Mouse (Mus musculus) layer of hippocampus, postnatal 10 days (tissue): ENCODE data around the gene Nbeal2. TPM values are rescaled to one million over a fixed set of nuclear protein-coding genes. Genes with fewer than 3 reads are reported as not detected.

Experiments used
- DNase-seq, 2 experiments: peaks; one replicate each; pipeline ENCODE4 v3.0.0; 2021; ENCODE audit warnings: low spot score in 2 of 2
- total RNA-seq, 2 experiments: library from RNA; stranded (reverse); gene quantifications; 2 replicates each; pipeline ENCODE4 v1.2.3; 2021

Gene Nbeal2
- total RNA-seq, 2 experiments from 2014 or later: 9.1 to 9.8 TPM

DNA sequence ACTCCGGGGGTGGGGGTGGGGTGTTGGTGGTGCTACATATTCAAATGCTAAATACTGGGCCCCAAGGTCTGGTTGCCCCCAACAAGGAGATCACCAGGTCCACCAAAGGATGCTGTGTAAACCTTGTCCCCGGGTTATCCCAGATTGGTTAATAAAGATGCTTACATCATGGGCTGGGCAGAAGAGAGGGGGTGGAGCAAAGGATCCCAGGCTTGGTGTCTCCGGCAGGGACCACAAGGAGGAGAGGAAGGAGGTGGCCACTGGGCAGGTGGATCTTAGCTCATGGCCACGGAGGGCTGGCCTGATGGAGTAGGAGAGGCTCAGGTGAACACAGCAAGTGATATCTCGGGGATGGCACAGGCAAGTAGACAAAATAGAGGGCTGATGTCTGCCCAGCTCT is 24.9 kb upstream of the Nbeal2 start:
- DNase-seq: no peak

GRCm38 (mm10) chr9:110676492-110676911 is 22.5 kb upstream of the Nbeal2 start:
- no peak for DNase-seq

DNA sequence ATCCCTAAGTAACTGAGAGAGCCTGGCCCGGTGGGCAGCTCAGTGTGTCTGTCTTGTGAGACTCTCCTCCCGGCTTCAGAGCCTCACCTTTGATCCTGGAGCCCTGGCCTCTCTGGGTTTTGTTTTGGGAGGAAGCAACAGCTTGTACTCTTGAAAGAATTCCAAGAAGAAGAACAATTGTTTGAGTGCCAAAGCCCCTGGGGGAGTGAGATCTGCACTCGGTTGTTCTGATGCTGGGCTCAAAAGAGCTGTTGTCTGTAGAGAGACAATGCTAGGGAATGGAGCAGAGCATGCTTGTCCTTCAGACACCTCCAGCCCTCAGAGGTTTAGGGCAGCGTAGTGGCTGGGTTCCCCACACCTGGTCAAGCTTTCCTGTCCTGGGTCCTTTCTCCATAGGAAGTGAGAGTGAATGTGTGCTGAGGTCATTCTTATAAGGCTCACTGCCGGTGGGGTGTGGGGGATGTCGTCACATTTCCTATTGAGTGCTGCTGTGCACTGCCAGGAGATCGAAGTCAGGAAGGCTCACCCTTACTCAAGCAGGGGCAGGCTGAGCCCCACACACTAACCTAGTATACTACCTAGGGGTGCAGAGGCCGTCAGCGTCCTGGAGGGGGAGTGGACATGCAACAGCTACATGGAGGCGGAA is 19.3 kb upstream of the Nbeal2 start:
- DNase-seq: no peak

GRCm38 (mm10) chr9:110672462-110673106 is 18.6 kb upstream of the Nbeal2 start:
- no peak for DNase-seq

DNA sequence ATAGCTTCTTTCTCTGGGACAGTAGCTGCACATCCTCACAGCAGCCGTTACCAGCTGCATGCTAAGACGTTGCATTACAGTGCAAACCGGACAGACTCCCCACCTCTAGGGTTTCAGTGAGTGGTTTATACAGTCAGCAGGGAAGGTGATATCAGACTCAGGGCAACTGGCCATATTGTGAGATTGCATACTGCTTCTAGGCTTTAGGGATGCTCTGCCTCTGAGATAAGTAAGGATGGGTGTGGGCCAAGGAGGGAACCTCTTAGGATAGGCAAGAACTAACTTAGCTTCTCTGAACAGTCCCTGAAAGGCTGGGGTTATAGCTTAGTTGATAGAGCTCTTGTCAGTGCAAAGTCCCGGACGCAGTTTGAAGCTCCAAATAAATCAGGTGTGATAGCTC is 15.8 kb upstream of the Nbeal2 start:
- DNase-seq: no peak

DNA sequence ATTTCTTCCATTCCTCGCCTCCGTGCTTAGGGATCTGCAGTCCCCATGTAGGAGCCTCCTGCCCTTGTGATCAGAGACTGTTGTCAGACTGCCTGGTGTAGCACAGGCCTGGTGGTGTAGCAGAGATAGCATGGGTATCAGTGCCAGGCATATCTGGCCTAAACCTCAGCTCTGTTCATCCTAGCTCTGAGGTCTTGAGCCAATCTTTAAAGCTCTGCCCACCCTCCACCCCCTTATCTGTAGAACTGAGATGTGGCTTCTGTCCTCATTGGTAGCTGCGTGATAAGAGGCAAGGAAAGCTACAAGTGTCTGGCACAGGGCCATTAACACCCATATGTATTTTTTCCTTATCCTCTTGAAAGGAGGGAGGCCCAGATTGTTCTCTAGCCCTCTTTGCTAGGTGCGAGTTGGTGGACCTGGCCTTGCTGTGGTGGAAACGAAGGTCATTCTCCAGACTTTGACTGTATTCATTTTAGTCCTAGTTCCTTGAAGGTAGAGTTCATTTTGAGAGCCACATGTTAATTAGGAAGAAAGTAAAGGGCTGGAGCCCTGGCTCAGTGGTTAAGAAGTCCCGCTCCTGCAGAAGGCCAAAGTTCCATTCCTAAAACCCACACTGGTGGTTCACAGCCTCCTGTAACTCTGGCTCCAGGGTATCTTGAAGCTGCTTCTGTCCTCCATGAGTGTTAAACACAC is 14.8 kb upstream of the Nbeal2 start:
- no peak for DNase-seq

- DNase-seq: no peak
These were observed 13.4 kb upstream of the Nbeal2 start for GRCm38 (mm10) chr9:110667219-110667836.

- no peak for DNase-seq
These were observed 12.4 kb upstream of the Nbeal2 start for GRCm38 (mm10) chr9:110666374-110666773.

- no peak for DNase-seq
These were observed 12.0 kb upstream of the Nbeal2 start for GRCm38 (mm10) chr9:110665912-110666311.

DNA sequence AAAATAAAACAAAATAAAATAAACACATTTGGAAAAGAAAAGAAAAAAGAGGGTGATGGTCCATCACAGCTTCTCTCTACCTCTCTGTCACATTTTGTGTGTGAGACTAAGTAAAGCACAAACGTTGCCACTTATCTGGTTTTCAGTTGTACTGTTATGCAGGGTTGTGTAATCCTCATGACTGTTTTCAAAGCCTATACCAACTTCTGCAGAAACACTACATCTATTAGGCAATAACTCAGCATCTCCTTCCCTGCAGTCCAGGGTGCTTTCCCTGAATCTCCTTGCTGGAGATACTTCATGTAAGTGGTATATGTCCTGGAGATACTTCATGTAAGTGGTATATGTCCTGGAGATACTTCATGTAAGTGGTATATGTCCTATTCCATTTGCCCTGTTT is 8.9 kb upstream of the Nbeal2 start:
- DNase-seq: no peak

DNA sequence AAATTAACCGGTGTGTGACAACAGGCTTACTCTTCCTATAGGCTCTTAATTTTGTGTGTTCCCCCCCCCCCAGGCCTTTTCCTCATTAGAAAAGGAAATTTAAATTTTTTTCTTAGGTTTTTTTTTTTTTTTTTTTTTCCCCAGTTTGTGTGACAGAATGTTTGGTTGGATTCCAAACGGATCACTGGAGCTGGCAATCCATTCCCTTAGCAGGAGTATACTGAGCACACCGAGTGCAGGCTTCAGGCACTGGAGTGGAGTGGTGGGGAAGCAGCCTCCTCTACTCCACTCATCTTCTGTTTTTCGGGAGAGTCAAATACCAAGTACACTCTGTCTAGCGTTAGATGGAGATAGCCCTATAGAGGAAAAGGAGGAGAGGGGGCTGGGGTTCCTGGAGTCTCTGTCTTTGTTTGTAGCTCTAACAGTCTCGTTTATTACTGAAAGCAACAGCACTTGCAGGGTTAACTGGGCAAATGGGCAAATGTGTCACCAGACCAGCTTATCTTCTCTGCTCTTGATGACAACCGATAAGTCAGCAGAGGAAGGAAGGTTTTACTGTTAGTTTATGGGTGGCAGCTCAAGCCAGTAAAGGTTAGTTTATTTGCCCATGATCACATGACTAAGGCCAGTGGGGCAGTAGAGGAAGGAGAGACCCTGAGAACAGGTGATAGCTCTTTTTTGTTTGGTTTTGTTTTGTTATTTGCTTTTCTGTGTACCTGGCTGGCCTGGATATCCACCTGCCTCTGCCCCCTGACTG is 7.1 kb upstream of the Nbeal2 start:
- DNase-seq: no peak

GRCm38 (mm10) chr9:110660208-110660607 is 6.2 kb upstream of the Nbeal2 start:
- no peak for DNase-seq

- DNase-seq: no peak
These were observed 5.6 kb upstream of the Nbeal2 start for GRCm38 (mm10) chr9:110659521-110659920.

- peak in 1 of 2 experiments; percentile 22 for DNase-seq
These were observed 3.6 kb upstream of the Nbeal2 start for GRCm38 (mm10) chr9:110657474-110658078.

GRCm38 (mm10) chr9:110656249-110657221 is 2.6 kb upstream of the Nbeal2 start, which contains the start of gene Ccdc12:
TSS of gene Ccdc12 (plus strand) at chr9:110656503.
- DNase-seq: peak; percentile 95 to 97

DNA sequence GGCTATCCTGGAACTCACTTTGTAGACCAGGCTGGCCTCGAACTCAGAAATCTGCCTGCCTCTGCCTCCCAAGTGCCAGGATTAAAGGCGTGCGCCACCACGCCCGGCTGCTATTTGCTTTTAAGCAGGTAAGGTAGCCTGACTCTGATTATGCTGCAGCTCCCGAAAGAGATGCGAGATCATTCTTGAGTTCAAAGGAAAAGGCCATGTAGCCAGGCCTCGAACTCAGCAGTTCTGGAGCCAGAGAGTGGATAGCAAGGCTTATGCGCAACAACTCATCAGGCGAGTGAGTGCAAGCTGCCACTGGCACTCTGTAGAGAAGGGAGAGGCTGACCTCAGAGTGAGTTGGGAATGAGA is 1.7 kb upstream of the Nbeal2 start:
- DNase-seq: no peak

DNA sequence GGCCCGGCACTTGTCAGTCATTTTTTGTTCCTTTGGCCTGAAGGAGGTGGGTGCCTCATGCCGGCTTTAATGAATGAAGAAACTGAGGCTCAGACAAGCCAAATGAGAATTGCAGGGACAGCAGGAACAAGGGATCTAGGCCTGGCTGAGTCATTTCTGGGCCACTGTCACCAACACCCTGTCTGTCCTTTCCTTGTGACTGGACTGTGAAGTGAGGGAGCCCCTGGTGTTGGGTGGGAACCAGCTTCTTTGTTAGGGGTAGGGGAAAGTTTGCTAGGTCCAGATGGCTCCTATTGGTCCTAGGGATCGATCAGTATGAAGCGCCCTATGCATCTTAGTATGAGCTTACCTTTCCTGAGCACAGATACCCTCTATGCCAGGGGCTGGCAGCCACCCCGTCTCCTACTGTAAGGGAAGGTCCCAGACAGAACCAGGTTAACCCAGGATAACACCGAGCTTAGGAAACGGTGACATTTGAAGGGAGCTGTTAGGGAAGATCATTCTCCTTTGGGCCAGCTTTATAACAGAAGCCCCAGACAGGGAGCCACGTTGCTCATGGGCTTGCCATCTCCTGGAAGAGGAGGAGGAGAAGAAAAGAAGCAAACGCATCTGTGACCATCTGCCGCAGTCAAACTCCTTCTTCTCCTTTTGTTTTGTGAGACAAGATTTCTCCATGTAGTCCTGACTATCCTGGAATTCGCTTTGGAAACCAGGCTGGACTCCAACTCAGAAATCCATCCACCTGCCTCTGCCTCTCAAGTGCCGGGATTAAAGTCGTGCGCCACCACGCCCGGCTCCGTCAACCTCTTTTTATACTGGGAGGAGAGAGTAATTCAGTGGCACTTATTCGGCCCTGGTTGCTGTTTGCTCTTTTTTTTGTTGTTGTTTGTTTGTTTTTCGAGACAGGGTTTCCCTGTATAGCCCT is 1.0 kb upstream of the Nbeal2 start:
- DNase-seq: no peak

DNA sequence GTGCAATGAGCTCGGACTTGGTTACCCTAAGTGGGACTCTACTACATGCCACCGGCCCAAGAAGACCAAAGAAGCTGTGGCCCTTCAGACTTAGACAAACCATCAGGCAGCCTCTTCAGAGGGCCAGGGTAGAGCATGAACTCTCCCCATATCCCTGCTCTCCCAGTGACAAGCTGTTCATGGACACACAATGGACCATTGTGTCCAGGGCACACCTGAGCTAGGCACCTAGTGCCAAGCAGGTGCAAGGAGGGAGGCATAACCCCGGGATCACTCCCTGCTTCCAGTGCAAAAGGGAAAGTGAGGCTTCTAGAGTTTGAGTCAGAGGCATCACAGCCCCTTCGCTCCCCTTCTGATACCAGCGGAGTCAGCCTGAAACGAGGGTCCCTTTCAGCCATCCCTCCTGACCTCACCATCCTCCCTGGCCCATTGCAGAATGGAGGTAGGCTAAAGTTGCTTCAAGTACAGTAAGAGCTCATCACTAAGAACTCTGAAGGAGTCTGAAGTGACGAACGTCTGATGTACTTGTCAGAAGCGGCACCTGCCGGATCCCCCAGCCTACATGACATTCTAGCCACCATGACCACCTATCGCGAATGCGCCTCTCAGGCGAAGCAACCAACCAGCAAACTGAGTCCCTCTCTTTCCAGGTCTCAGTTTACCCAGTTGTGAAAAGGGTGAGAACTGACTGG is 852 bp downstream of the Nbeal2 start:
- no peak for DNase-seq
